Mouse (Mus musculus) urinary bladder, postnatal 10 days (tissue): ENCODE measurements around the gene Dgki.

Experiments used
- DNase-seq: peaks from one replicate; pipeline ENCODE4 v3.0.0; 2022; ENCODE audit warnings: low spot score

Dgki gene

GRCm38 (mm10) chr6:37063266-37063665 is 236.7 kb downstream of the Dgki start:
- no peak for DNase-seq

- no peak for DNase-seq
Observed at GRCm38 (mm10) chr6:37060114-37060513, 239.9 kb downstream of the Dgki start.

DNA sequence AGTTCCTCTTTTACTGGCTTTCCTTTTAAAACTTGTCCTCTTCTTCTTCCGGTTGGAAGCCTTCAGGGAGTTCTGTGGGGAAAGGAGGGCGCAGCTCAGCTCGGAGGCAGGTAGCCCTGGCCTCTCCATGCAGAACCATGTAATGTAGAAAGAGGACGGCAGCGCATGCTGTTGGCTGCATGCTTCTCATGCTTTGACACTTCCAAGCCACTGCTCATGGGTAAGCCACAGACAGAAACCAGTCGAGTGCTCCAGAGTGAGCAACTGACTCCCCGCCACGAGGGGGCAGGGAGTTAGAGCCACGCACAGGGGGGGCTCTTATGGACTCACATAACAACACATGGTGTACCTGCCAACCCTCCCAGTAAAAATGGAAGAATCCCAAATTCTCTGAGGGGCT is 242.0 kb downstream of the Dgki start:
- DNase-seq, result no peak

GRCm38 (mm10) chr6:37057536-37057935 is 242.4 kb downstream of the Dgki start:
- DNase-seq, result no peak

- DNase-seq, result no peak
Observed at GRCm38 (mm10) chr6:37055634-37056033, 244.3 kb downstream of the Dgki start.

DNA sequence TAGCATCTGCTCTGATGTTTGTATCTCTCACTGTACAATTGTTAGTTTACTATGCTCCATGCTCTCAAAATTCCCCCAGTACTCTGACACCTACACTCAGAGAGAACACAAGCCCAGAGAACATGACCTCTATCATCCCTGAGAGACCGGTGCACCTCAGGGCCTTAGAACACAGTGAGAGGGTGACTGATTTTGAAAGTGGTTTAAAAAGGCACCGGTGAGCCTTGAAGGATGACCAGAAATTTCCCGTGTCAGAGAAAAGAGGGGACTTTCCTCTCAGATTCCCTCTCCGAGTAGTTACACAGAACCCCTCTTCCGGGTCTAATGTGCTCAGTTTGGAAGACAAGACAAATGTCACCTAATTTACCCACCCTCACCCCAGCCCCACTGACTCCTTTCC is 244.9 kb downstream of the Dgki start:
- DNase-seq, result no peak

DNA sequence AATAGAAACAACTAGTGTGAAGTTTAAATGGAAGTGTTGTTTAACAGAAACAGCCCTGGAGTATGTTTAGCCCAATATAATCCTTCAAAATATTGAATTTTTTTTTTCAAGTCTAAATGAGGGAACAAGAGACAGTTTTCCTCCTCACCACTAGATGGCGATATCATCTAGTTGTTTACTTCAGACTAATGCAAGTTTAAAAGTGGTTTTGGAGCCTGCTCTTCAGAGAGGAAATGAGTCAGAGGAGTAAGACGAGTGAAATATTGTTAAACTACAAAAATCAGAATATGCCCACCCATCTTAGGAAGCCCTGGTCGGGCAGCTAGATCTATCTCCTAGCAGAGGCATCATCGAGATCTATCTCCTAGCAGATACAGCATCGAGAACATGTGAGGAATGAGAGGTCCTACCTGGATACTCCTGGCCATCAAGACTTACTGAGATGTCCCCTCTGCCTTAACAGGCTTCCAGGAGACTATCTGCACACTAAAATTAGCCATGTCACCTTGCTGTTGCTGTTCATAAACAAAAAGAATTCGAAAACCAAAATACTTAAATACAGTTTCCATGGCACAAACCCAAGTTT is 245.5 kb downstream of the Dgki start:
- no peak for DNase-seq

DNA sequence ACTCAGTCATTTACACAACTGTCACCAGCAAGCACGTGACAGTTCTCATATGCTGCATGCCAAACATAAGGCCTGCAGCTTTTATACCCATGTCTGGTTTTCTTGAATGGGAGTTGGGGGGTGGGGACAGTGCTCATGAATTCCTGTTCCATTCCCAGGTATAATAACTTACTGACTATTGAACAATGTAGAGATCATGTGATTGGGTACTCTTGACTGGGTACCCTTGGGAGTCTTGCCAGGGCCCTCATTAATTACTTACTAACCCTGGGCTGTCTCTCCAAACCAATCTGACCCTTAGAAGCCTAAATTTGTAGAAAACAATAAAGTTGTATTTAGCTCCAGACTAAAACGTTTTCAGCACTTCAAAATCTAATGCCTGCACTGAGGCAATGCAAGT is 246.6 kb downstream of the Dgki start:
- no peak for DNase-seq

- DNase-seq, result no peak
Observed at GRCm38 (mm10) chr6:37051652-37052051, 248.3 kb downstream of the Dgki start.

GRCm38 (mm10) chr6:37051150-37051549 is 248.8 kb downstream of the Dgki start:
- DNase-seq, result no peak

DNA sequence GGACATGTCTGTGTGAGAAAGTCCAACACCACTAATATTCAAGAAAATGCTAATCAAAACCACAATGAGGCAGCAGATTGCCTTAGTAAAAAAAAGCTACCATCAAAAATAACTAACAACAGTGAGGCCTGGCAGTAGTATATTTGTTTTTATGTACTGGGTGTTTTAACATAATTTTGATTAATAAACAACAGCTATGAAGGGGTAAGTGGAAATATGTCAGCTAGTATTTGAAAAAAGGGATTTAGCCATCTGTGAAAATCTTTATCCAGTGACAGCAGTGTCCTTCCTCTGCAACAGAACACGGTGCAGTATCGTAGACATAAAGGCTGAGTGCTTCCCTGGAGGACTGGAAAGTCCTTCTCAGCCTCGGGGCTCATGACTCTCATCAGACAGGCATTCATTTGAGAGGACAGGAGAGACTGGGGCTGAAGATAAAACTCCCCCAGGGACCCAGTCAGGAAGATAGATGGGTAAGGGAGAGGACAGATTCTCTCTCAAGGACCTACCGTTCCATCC is 252.3 kb downstream of the Dgki start:
- no peak for DNase-seq

- no peak for DNase-seq
Observed at GRCm38 (mm10) chr6:37046152-37046788, 253.7 kb downstream of the Dgki start.

- DNase-seq, result no peak
Observed at GRCm38 (mm10) chr6:37044796-37045195, 255.2 kb downstream of the Dgki start.

GRCm38 (mm10) chr6:37038444-37038843 is 261.5 kb downstream of the Dgki start:
- no peak for DNase-seq

GRCm38 (mm10) chr6:37037115-37037908 is 262.7 kb downstream of the Dgki start:
- DNase-seq, result no peak

DNA sequence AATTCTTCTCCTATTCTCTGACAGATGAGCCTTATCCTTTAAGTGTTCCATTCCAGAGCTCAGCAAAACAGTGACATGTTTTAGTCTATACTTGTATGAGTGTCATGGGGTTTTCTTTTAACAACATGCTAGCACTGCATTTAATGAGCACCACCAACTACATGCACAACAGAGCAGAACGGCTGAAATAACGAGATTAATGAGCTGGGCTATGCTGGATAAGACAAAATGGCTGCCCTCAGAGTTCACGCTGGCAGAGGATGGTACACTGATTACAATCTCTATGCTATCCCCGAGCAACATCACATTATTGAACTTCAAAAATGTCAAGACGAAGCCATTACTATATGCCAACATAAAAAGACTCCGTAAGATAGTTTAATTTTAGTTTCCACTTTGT is 264.3 kb downstream of the Dgki start:
- DNase-seq, result no peak

DNA sequence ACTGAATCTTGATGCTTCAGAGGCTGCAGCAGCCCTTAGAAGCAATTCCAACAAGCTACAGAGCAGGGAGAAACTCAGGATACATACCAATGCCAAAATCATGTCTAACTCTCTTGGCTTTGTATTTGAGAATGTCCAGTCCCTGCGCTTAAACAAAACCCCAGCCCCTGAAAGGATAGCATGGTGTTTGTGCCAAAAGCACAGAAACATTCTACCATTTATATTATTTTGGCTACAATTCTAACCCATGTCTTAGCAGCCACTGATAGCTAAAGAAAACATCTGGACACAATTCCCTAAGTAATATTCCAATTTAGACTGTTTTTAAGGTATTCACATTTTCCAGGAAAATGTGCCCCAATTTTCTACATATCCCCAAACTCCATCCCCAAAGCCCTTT is 269.0 kb downstream of the Dgki start:
- no peak for DNase-seq

GRCm38 (mm10) chr6:37030402-37030801 is 269.6 kb downstream of the Dgki start:
- DNase-seq, result no peak

DNA sequence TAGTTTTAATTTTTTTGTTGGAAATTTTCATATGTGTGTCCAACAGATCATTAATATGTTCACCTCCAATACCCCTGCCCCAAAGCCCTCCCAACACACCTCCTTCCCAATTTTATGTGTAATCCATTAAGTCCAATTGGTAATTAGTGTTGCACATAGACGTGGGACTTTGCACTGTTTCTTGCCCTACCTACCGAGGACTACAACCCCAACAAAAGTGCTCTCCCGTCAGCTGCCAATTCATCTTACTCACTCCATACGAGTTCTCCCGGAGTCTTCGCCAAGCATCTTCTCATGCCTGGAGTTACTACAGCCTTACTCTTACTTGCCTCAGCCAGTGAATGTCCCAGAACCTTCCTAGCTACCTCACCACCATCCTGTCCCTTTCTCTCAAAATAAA is 271.1 kb downstream of the Dgki start:
- DNase-seq, result no peak

DNA sequence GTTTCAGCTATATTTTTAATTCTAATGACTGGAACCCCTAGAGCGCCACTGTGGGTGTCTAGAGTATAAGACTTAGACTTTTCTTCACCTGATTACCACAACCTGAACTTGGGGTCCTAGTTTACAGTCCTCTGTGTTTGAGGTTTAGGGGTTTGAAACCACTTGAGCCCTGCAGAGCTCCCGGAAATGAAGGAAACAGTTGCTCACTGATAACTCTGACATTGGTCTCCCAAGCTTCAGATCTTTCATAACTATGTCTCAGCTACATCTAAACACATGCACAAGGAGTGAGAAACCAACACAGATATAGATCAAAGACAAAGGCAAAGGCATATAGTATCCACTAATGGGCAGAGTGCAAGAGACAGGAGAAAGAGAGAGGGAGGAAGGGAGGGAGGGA is 271.7 kb downstream of the Dgki start:
- no peak for DNase-seq

- DNase-seq, result no peak
Observed at GRCm38 (mm10) chr6:37026343-37027243, 273.4 kb downstream of the Dgki start.

DNA sequence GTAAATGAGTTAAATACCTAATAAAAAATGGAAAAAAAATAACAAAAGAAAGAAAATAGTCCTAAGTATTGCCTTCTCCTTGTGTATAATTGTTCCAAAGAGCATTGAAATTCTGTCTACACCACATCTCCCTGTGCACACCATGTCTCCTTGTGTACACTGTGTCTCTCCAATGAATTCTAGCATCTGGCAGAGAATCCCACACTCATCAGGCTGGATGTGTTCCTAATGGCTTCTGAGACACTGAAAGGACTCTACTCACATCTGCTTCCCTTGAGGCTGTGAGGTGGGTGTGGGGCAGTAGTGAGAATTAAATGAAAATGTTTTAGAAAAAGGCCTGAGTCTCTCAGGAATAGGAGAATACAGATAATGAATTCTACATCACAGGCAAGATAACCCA is 283.9 kb downstream of the Dgki start:
- DNase-seq, result no peak
